In genomic region chr10:70169044-70169443, GRCm38 (mm10) we compare ENCODE assay signal across 14 mouse cellular contexts. TPM values are rescaled to one million over a fixed set of nuclear protein-coding genes. Genes with fewer than 3 reads are reported as not detected.
A peak's percentile ranks its signal among the peaks of the same experiment; 100 is the strongest.
DNase-seq lines count a peak whose midpoint lies in the region; ATAC-seq and TF ChIP-seq lines count a peak whose summit lies in the region.
"Had no signal": no experiment of that assay in that cellular context is flagged by ENCODE, and none has a peak within 500 bp of the region (broad histone marks: within the 10 kb centered on the region; RNA-seq: fewer than 3 reads in every experiment).

No protein-coding gene starts in this region.

- H3K27ac ChIP-seq in kidney, embryonic 15.5 days: peak overlapping the region; percentile 55; the same call in 1 of the 2 replicates
- H3K27ac ChIP-seq in heart, embryonic 14.5 days (replicated peaks in 1 of 2; ENCODE audit: control insufficient read depth in 1 of 2, insufficient read depth in 1 of 2, low read depth in 2 of 2, low read length in 2 of 2): peak overlapping the region; percentile 46 to 55
- peak overlapping the region; percentile 71; the same call in 1 of the 2 replicates for H3K27ac ChIP-seq in layer of hippocampus, adult 2 months
- H3K27ac ChIP-seq: limb, embryonic 10.5 days; macrophage had no signal

- H3K9ac ChIP-seq in kidney, embryonic 15.5 days: no peak overlapping the region
- peak overlapping the region; percentile 4; the same call in 1 of the 2 replicates for H3K9ac ChIP-seq in heart, embryonic 14.5 days (ENCODE audit: low read length)

- TF ChIP-seq CTCF in layer of hippocampus, adult 2 months (conservative IDR thresholded peaks at IDR 0.05): no peak

- DNase-seq in kidney, adult 18-20 months: no peak
- DNase-seq in layer of hippocampus, adult 2 months (ENCODE audit: low spot score in 2 of 2): peak; percentile 51 to 68
- peak; percentile 69 to 76 for DNase-seq in right cerebral cortex, adult 2 months (ENCODE audit: low spot score in 2 of 2)
- DNase-seq in liver: no peak
- no peak for DNase-seq in cerebellum, adult 11 months
- DNase-seq: adrenal gland, postnatal 10 days; thymus, postnatal 14 days had no signal

- no peak for ATAC-seq in kidney, embryonic 15.5 days (replicated peaks; ENCODE audit: low FRiP score)
- ATAC-seq in heart, embryonic 14.5 days (ENCODE audit: insufficient number of reproducible peaks, insufficient read depth, low FRiP score, low read depth): no peak; the same call in 1 of the 2 replicates
- no peak for ATAC-seq in inflammation-experienced regulatory T-cells, adult 6 months

- WGBS in kidney, embryonic 15.5 days: 65% methylated on average over 18 of the region's 18 CpGs
- 38% methylated on average over 18 of the region's 18 CpGs for WGBS in heart, embryonic 14.5 days

- H3K4me2 ChIP-seq in kidney, embryonic 15.5 days: no peak overlapping the region
- peak overlapping the region; percentile 32 for H3K4me2 ChIP-seq in heart, embryonic 14.5 days (ENCODE audit: low read length)

- H3K4me3 ChIP-seq in kidney, embryonic 15.5 days (replicated peaks): no peak overlapping the region
- H3K4me3 ChIP-seq in heart, embryonic 14.5 days (ENCODE audit: control insufficient read depth in 1 of 2, insufficient read depth in 1 of 2, low read depth in 1 of 2, low read length in 2 of 2): no peak overlapping the region
- H3K4me3 ChIP-seq in layer of hippocampus, adult 2 months: no peak overlapping the region
- H3K4me3 ChIP-seq: limb, embryonic 10.5 days had no signal

- peaks cover 55% of the 10 kb centered on the region for H3K36me3 ChIP-seq in kidney, embryonic 15.5 days
- H3K36me3 ChIP-seq in heart, embryonic 14.5 days (ENCODE audit: control insufficient read depth, insufficient read depth, low read length): peaks cover 73% of the 10 kb centered on the region

- H3K27me3 ChIP-seq in kidney, embryonic 15.5 days: no peaks in the 10 kb centered on the region
- H3K27me3 ChIP-seq in heart, embryonic 14.5 days (ENCODE audit: control insufficient read depth, insufficient read depth, low read length): no peaks in the 10 kb centered on the region

- no peaks in the 10 kb centered on the region for H3K9me3 ChIP-seq in kidney, embryonic 15.5 days (replicated peaks)
- H3K9me3 ChIP-seq in heart, embryonic 14.5 days (ENCODE audit: control insufficient read depth, low read length): no peaks in the 10 kb centered on the region
- H3K9me3 ChIP-seq: limb, embryonic 10.5 days had no signal

- peaks cover 49% of the 10 kb centered on the region for H3K4me1 ChIP-seq in kidney, embryonic 15.5 days
- H3K4me1 ChIP-seq in heart, embryonic 14.5 days (ENCODE audit: control insufficient read depth in 2 of 2, insufficient read depth in 2 of 2, low read length in 2 of 2): peaks cover 34 to 51% of the 10 kb centered on the region in 2 experiments

RNA-seq across cellular contexts. Expression of gene Mrln, which starts 35.4 kb away (rescaled TPM):
- polyA plus RNA-seq in kidney, embryonic 15.5 days (2015; fragmentation: Nextera tagmentation; extraction: Ambion mirVana): 7.2 and 8.0 TPM in 2 replicates
- 0.92 and 1.6 TPM in 2 replicates for polyA plus RNA-seq in heart, embryonic 14.5 days (2014; fragmentation: Nextera tagmentation; extraction: Ambion mirVana)
- total RNA-seq in layer of hippocampus, adult 2 months (2021): not detected
- polyA plus RNA-seq in inflammation-experienced regulatory T-cells, adult 6 months (2017; shearing (Covaris generic)): not detected
- total RNA-seq: common myeloid progenitor, adult 5-6 weeks; ES-E14 had no signal
- polyA plus RNA-seq: macrophage had no signal

Comparison
In these comparisons a context has a peak if more than half of its experiments do, and no peak if none do; other contexts are left out.
1. DNase-seq: peak in layer of hippocampus, adult 2 months (2 of 2) and right cerebral cortex, adult 2 months (2 of 2); none in kidney, adult 18-20 months (single experiment), liver (single experiment) and cerebellum, adult 11 months (single experiment).
2. Peak in every context shown above with its lines, with median percentiles within 50 percentile points of each other: H3K27ac ChIP-seq.